Mouse (Mus musculus): Measurements from ENCODE around the gene Eif2ak4. TPM values are rescaled to one million over a fixed set of nuclear protein-coding genes. Genes with fewer than 3 reads are reported as not detected.

Eif2ak4 gene
- polyA plus RNA-seq (2015; fragmentation: Nextera tagmentation; extraction: Ambion mirVana) = 7.7 and 8.0 TPM in 2 replicates

DNA sequence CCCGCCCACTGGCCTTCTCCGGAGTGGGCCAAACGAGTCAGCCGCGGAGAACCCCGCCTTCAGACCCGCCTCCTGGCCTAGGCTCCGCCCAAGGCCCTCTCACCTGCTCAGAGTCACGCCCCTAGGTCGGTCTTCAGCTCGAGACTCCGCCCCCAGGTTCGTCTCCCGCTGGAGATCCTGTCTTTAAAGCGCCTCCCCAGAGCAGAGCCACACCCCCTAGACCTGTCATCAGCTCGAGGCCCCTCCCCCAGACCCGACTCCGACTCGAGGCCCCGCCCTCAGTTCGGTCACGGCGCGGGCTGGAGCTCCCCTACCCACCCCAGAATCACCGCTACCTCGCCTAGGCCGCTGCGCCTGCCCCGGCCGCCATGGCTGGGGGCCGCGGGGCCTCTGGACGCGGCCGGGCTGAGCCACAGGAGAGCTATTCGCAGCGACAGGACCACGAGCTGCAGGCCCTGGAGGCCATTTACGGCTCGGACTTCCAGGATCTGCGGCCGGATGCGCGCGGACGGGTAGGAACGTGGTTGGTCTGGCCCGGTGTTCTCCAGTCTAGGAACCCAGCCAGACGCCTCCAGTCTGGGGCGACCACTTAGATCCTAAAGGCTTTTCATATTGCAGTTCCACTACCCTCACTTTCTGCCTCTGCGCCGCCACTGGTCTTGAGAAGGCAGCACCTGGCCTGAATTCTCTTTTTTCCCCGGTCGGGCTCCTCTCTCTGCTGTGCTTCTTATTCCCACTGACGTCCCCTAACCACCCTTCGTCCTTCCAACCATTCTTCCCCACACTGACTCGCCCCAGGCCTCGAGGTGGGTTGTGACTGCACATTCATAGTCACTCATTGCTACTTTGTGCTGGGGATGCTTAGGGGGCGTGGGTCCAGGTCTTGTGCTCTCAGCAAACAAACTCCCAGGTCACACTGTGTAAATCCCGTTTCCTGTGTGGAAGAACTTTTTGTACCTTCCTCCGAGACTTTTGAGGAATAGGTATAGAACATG, at the start of gene Eif2ak4:
Eif2ak4 (plus strand) TSS at position 278 of the 995 bp plus-strand sequence.
- Histone ChIP-seq H3K9ac (peak within 1 kb of the TSS; percentile 92), H3K4me1 (replicated peaks) (peaks cover 20% of the 10 kb centered on the region), H3K27ac (replicated peaks) (peak within 1 kb of the TSS; percentile 94), H3K9me3 (no peaks in the 10 kb centered on the region), H3K4me2 (peak within 1 kb of the TSS; percentile 64), H3K27me3 (no peaks in the 10 kb centered on the region), H3K4me3 (peak within 1 kb of the TSS; percentile 81), H3K36me3 (no peaks in the 10 kb centered on the region)
- 1% methylated on average over 61 of the region's 61 CpGs for WGBS
- peak; percentile 97 for ATAC-seq (ENCODE audit: low read depth)

DNA sequence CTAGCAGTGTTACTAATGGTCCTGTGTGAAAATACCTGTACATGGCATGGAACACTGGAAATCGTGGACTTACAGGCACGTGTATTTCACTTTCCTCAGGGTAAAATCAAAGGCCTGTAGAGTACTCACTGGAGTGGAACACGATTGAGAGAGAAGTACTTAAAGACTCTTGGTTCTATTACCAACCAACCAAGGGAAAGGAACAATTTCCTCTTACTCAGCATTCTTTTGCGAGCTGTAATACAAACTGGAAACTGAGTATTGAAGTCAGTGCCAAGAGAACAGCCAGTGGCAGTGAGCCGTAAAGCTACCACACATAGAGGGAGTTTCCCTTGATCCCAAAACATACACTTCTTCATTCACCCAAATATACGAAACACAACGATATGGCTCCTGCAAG, 47.1 kb upstream of the Eif2ak4 start:
- Histone ChIP-seq H3K27me3 (no peaks in the 10 kb centered on the region), H3K27ac (replicated peaks) (no peak overlapping the region), H3K36me3 (no peaks in the 10 kb centered on the region), H3K9ac (no peak overlapping the region), H3K4me2 (no peak overlapping the region), H3K4me3 (no peak overlapping the region), H3K9me3 (no peaks in the 10 kb centered on the region), H3K4me1 (replicated peaks) (no peaks in the 10 kb centered on the region)
- no peak for ATAC-seq (ENCODE audit: low read depth)
- 86% methylated on average over 7 of the region's 7 CpGs for WGBS

- Histone ChIP-seq H3K4me1 (replicated peaks) (no peaks in the 10 kb centered on the region), H3K9ac (no peak overlapping the region), H3K4me3 (no peak overlapping the region), H3K9me3 (no peaks in the 10 kb centered on the region), H3K36me3 (no peaks in the 10 kb centered on the region), H3K27ac (replicated peaks) (no peak overlapping the region), H3K27me3 (no peaks in the 10 kb centered on the region), H3K4me2 (no peak overlapping the region)
- no peak for ATAC-seq (ENCODE audit: low read depth)
- 77% methylated on average over 3 of the region's 3 CpGs for WGBS
These were observed 44.5 kb upstream of the Eif2ak4 start for GRCm38 (mm10) chr2:118343897-118344296.

DNA sequence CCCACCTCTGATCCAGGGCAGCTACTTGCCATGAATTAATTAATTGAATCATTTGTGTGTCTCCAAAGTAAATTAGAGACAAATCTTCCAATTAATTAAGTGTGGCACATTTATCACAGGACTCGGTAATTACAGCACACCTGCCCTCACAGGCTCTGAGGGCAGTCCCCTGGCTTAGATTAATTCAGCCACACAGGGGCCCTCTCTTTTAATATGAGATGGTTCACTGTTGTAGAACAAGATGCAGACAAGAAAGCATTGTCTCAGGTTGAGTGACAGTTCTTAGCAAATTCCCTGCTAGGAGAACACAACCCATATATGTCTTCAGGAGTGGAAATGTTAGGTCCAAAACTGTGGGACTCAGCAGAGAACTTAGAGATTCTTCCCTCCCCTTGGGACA, 42.9 kb upstream of the Eif2ak4 start:
- Histone ChIP-seq H3K9me3 (no peaks in the 10 kb centered on the region), H3K4me3 (no peak overlapping the region), H3K27ac (replicated peaks) (no peak overlapping the region), H3K27me3 (no peaks in the 10 kb centered on the region), H3K4me1 (replicated peaks) (no peaks in the 10 kb centered on the region), H3K9ac (no peak overlapping the region), H3K4me2 (no peak overlapping the region), H3K36me3 (no peaks in the 10 kb centered on the region)
- no peak for ATAC-seq (ENCODE audit: low read depth)
- WGBS = 24% methylated on average over 1 of the region's 1 CpGs

DNA sequence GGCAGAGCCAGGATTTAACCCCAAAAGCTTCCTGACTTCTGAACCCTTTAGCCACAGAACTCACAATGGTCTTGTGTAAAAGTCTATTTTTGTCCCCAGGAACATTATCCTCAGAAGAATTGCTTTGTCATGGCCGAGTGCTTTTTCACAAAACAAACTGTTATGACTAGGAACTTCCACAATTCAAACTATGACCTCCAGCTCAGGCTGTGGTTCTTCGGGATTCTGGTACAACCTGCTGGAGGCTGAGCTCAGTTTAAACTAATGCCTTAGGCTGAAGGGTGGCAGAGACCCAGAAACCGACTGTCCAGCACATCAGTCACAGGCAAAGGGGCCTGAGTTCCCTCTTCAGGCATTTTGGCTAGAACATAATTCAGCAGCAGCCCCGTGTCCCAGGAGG, 34.9 kb upstream of the Eif2ak4 start:
- no peaks in the 10 kb centered on the region for H3K27me3 ChIP-seq
- H3K4me3 ChIP-seq = no peak overlapping the region
- no peak overlapping the region for H3K4me2 ChIP-seq
- H3K4me1 ChIP-seq (replicated peaks) = no peaks in the 10 kb centered on the region; the same call in 1 of the 2 replicates
- no peak overlapping the region for H3K9ac ChIP-seq
- no peaks in the 10 kb centered on the region for H3K36me3 ChIP-seq
- H3K9me3 ChIP-seq = no peaks in the 10 kb centered on the region
- 43% methylated on average over 4 of the region's 4 CpGs for WGBS
- ATAC-seq (ENCODE audit: low read depth) = no peak
- H3K27ac ChIP-seq (replicated peaks) = no peak overlapping the region

GRCm38 (mm10) chr2:118353916-118354403, 34.5 kb upstream of the Eif2ak4 start:
- no peak overlapping the region for H3K27ac ChIP-seq (replicated peaks)
- H3K9me3 ChIP-seq = no peaks in the 10 kb centered on the region
- no peak for ATAC-seq (ENCODE audit: low read depth)
- no peaks in the 10 kb centered on the region for H3K36me3 ChIP-seq
- no peaks in the 10 kb centered on the region; the same call in 1 of the 2 replicates for H3K4me1 ChIP-seq (replicated peaks)
- no peak overlapping the region for H3K4me3 ChIP-seq
- WGBS = 62% methylated on average over 4 of the region's 4 CpGs
- H3K9ac ChIP-seq = no peak overlapping the region
- no peak overlapping the region for H3K4me2 ChIP-seq
- no peaks in the 10 kb centered on the region for H3K27me3 ChIP-seq

DNA sequence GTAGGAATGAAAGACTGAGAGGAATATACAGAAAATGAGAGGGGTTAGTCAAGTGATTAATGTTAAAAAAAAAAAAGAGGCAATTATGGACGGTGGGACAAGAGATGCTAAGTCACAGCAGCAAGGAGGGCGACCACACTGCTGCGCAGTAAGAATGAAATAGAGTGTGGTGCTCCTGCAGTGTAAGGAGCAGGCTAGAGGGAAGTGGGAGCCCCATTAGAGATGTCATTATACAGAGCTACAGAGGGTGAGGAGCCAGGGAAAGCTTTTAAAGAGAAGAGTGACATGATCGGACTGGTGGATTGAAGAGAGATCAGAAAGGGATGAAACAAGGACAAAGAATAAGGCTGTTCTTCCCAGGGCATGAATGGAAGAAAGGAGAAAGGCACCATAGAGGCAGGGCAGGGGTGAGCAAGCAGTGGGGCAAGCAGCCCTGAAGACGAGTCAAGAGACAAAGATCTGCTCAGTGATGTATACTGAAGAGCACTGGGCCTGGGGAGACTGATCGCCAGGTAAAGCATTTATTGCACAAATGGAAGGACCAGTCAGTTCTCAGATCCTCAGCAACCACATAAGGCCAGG, 33.2 kb upstream of the Eif2ak4 start:
- Histone ChIP-seq H3K4me1 (replicated peaks) (no peaks in the 10 kb centered on the region; the same call in 1 of the 2 replicates), H3K36me3 (no peaks in the 10 kb centered on the region), H3K9me3 (no peaks in the 10 kb centered on the region), H3K27me3 (no peaks in the 10 kb centered on the region), H3K4me2 (no peak overlapping the region), H3K9ac (no peak overlapping the region), H3K27ac (replicated peaks) (no peak overlapping the region), H3K4me3 (no peak overlapping the region)
- ATAC-seq (ENCODE audit: low read depth) = no peak
- WGBS = 61% methylated on average over 6 of the region's 6 CpGs

DNA sequence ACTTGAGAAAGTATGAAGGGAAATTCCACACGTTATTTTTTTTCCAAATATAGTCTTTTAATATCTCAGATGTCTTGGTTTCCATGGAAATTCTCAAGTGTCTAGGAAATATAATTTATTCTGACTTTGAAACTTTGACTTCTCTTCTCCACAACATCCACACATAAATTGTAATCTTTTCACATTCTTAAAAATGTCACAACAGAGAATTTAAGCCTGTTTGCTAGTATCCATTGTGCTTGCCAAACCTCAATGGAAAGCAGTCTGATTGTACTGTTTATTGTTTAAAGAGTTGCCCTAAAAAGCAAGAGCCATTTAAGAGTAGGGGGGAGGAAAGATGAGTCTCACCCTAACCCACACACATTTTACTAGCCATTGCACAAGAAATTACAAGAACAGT, 16.6 kb upstream of the Eif2ak4 start:
- H3K4me2 ChIP-seq = peak overlapping the region; percentile 84
- H3K9me3 ChIP-seq = no peaks in the 10 kb centered on the region
- H3K4me1 ChIP-seq (replicated peaks) = peaks cover 20% of the 10 kb centered on the region
- H3K27ac ChIP-seq (replicated peaks) = no peak overlapping the region
- no peaks in the 10 kb centered on the region for H3K36me3 ChIP-seq
- no peak overlapping the region for H3K4me3 ChIP-seq
- ATAC-seq (ENCODE audit: low read depth) = no peak
- H3K9ac ChIP-seq = no peak overlapping the region
- WGBS = 64% methylated on average over 1 of the region's 1 CpGs
- H3K27me3 ChIP-seq = peaks cover 31% of the 10 kb centered on the region

DNA sequence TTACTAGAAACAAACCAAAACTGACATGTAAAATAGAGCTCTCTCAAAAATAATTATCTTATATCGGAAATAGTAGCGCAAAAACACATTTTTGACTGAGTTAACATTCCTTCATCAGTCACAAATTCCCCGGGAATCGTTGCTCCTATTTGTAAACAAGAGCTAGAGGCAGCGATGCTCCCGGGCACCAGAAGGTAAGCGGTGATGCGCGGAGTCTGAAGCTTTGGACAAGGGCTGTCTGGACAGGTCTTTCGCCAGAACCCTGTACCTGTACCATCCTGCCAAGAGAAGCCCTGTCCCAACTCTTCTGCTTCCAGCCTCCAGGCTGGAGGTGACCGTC, 15.9 kb upstream of the Eif2ak4 start:
- peak overlapping the region; percentile 70 for H3K9ac ChIP-seq
- H3K4me3 ChIP-seq = peak overlapping the region; percentile 48
- peaks cover 31% of the 10 kb centered on the region for H3K27me3 ChIP-seq
- H3K27ac ChIP-seq (replicated peaks) = no peak overlapping the region
- 0 out of 2 replicates have a peak, but pooled peaks have one; percentile 1 for ATAC-seq (ENCODE audit: low read depth)
- H3K36me3 ChIP-seq = no peaks in the 10 kb centered on the region
- 10% methylated on average over 11 of the region's 11 CpGs for WGBS
- H3K9me3 ChIP-seq = no peaks in the 10 kb centered on the region
- H3K4me2 ChIP-seq = peak overlapping the region; percentile 84
- H3K4me1 ChIP-seq (replicated peaks) = peaks cover 20% of the 10 kb centered on the region

DNA sequence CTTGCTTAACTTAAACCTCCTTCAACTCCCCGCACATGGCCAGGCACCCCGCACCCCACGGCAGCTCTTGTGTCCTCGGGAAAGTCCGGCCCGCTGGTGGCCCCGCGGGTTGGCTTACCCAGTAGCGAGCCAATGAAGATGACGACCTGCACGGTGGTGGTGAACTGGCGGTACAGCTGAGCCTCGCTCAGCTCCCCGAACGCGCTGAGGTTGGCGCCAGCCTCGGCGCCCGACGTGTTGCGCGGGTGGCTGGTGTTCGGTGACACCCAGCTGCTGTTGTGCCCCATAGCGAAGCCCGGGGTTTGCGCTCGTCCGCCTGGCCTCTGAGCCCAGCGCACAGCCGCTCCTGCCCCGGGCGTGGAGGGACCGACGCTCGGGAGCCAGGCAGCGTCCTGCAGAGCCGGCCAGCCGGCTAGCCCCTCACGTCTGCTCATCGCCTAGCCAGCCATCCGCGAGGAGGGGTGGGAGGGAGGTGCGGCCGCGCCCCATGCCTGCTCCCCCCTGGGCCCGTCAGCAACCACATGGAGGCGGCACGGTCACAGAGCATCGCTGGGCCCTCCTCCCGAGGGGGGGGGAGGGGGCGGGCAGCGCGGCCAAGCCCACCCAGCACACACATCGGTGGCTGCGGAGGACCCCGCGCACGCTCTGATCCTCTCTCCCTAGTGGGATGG, 15.4 kb upstream of the Eif2ak4 start, which contains the start of gene Gpr176:
Gpr176 (minus strand) TSS at position 519 of the 671 bp plus-strand sequence.
- Histone ChIP-seq H3K27ac (replicated peaks) (peak within 1 kb of the TSS; percentile 73), H3K4me1 (replicated peaks) (peaks cover 20% of the 10 kb centered on the region), H3K4me3 (peak within 1 kb of the TSS; percentile 48), H3K9me3 (no peaks in the 10 kb centered on the region), H3K36me3 (no peaks in the 10 kb centered on the region), H3K4me2 (peak within 1 kb of the TSS; percentile 84), H3K27me3 (peaks cover 31% of the 10 kb centered on the region), H3K9ac (peak within 1 kb of the TSS; percentile 70)
- under 1% methylated on average over 56 of the region's 59 CpGs for WGBS
- ATAC-seq (ENCODE audit: low read depth) = peak; percentile 89

DNA sequence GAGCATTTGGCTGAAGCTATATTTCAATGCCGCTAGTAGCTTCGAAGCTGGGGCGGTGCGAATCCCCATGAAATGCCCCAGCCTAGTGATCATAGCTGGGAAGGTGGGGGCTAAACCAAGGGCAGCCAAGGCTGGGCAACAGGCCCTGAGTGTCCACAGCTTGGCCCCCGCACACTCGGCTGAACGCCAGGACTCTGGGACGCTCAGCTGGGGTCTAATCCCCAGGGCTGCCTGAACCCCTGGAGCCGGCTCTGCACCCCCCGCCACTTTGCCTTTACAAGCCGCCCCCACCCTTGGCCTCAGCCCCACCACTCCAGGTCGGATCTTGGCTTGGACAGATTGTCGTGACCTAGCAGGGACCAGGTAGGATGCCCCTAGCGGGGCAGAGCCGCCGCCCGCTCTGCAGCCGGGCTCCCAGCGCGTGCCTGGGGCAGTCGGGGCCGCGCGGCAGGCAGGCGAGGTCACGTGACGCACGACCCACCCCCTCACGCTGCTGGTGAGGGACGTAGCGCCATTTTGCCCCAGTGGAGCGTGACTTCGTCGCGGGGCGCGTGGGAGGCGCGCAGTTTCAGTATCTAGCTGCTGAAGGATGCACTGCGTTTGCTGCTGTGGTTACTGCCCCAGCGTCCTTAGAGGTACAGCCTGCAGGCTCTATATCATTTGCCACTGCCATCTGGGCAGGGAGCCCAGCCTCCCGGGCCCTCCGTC, 14.7 kb upstream of the Eif2ak4 start:
- peaks cover 31% of the 10 kb centered on the region for H3K27me3 ChIP-seq
- peak overlapping the region; percentile 73 for H3K27ac ChIP-seq (replicated peaks)
- peak; percentile 94 for ATAC-seq (ENCODE audit: low read depth)
- H3K9me3 ChIP-seq = no peaks in the 10 kb centered on the region
- H3K4me2 ChIP-seq = peak overlapping the region; percentile 84
- no peaks in the 10 kb centered on the region for H3K36me3 ChIP-seq
- H3K4me3 ChIP-seq = peak overlapping the region; percentile 48
- WGBS = 2% methylated on average over 43 of the region's 43 CpGs
- H3K4me1 ChIP-seq (replicated peaks) = peaks cover 20% of the 10 kb centered on the region
- H3K9ac ChIP-seq = peak overlapping the region; percentile 70
